Mouse (Mus musculus) lung, postnatal 0 days (tissue): Measurements from ENCODE around the gene Steap2.

Experiments
- CTCF ChIP-seq: IDR thresholded peaks from 2 replicates; pipeline ENCODE4 v1.5.1; 2016; ENCODE audit warnings: antibody characterized with exemption, mild to moderate bottlenecking
- EP300 ChIP-seq: IDR thresholded peaks from 2 replicates; pipeline ENCODE4 v1.6.1; 2016; ENCODE audit warnings: antibody characterized with exemption, mild to moderate bottlenecking, control low read depth

- TF ChIP-seq EP300 (no peak), CTCF (no peak)
These were observed 6.0 kb upstream of the Steap2 start for GRCm38 (mm10) chr5:5700386-5700785.
